Mouse (Mus musculus): ENCODE measurements around the gene Stmn1. TPM values are rescaled to one million over a fixed set of nuclear protein-coding genes. Genes with fewer than 3 reads are reported as not detected.

Gene Stmn1
- 100 to 1,000 TPM; 152 to 171 TPM for total RNA-seq (2021)
- long read RNA-seq, experiment 1, transcript Stmn1-201 (5 exons, 1,060 nt): major isoform, 53 of 55 reads
- long read RNA-seq, experiment 1, partial matches to known transcripts: 1 of 55 reads
- long read RNA-seq, experiment 1, other reads (novel, unspliced or antisense): 1 of 55 reads
- long read RNA-seq, experiment 2, transcript Stmn1-201 (5 exons, 1,060 nt): major isoform, 40 of 50 reads
- long read RNA-seq, experiment 2, partial matches to known transcripts: 2 of 50 reads
- long read RNA-seq, experiment 2, other reads (novel, unspliced or antisense): 7 of 50 reads

GRCm38 (mm10) chr4:134468215-134468575 lies at the start of gene Stmn1:
Gene Stmn1, plus strand, starts transcription at chr4:134468320.
- DNase-seq (ENCODE audit: low spot score in 2 of 2): peak; percentile 85 to 94

DNA sequence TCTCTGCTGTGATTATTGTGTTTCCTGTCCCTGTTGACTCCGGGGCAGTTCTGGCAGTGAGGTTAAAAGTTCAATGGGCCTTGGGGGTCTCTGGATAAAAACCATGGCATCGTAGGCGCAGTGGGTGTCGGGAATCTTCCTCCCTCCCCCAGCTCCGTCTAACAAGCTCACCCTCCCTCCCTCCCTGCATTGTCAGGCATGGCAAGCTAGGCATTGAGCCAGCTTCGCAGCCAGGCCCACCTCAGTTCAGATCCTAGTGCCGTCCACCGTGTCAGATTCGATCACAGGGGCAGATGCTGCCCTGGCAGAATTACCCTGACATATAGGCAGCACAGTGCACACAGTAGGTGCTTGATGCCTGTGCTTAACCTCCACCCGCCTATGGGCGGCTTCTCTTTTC lies 46.1 kb upstream of the Stmn1 start:
- DNase-seq (ENCODE audit: low spot score in 2 of 2): no peak

DNA sequence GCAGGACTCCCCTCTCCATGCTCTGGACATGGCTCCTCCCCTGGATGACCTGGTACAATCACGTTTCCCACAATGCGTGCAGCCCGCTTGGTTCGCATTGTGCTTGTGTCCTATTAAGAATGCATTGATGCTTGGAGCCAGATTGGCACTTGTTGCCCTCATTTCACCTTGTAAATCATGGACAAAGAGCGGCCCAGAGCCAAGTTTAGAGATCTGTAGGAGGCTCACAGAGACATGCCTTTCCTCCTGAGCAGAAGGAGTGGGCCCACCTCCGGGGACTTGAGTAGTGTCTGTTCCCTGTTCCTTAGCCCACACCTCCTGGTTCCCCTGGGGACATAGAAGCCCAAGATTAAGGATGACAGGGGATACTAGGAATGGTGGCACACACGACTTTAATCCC lies 44.2 kb upstream of the Stmn1 start:
- no peak for DNase-seq (ENCODE audit: low spot score in 2 of 2)

DNA sequence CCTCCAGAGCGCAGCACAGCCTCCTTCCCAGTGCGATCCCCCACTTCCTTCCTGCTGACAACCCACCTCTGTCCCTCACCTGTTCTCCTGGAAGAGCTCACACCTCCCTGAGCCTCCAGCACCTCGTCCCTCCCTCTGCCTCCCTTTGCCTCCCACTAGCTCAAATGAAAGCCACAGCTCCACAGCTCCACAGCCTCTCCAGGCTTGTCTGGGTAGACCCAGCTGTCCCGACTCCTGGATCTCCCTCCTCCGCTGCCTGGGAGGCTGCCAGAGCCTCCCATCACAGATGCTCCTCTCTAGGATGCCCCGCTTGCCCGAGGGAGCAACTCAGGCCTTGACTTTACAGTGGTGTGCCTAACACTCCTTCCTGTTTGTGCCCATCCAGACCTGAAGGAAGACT lies 43.0 kb upstream of the Stmn1 start:
- no peak for DNase-seq (ENCODE audit: low spot score in 2 of 2)

DNA sequence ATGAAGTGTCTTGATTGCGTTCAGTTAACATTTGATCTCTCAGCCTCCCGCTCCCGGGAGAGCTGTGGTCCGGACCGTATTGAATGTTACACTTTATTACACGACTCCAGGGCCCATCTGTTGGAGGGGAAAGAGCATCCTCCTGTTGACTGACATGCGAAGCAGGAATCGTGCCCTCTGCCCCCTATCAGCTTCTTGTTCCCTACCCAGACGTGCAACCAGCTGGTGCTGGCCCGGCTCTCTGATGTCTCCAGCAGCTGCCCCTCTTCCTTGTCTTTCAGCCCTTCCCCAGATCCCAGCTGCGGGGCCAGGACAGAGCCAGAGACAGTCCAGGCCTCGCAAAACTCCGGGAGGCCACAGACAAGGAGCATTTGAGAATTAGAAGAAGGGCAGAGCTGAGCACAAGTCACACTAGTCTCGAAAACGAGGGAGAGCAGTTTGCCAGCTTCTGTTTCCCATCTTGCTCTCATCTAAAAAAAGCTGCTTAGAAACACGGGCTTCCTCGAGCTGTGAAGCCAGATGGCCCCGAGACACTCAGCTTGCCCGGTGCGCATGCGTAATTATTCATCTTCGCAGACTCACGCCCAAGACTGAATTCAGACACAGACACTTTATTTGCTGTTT lies 37.6 kb upstream of the Stmn1 start:
- peak in 1 of 2 experiments; percentile 37 for DNase-seq (ENCODE audit: low spot score in 2 of 2)

DNA sequence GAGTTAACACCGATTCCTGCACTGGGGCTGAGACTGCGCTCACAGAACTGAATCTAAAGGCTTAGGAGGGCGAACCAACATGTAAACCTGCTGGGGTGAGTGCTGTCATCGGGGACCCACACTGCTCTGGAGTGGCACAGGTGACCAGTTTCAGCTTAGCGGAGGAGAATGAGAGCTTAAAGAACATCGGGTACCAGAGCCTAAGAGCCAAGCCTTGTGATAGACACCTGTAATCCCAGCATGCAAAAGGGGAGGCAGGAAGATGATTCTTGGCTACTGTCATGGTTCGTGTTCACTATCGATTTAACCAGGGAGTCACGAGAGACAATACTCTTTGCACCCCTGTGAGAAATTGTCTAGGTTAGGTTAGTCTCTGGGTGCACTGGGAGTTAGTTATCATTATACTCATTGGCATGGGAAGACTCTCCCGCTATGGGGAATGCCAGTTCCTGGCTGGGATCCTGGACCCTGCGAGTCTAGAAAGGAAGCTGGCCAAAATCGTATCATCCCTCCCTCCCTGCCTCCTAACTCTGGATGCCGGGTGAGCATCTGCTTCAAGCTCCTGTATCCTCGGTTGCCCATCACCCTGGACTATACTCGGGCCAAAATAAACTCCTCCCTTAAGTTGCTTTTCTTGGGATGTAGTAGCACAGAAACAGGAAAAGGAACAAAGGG lies 35.3 kb upstream of the Stmn1 start:
- no peak for DNase-seq (ENCODE audit: low spot score in 2 of 2)

GRCm38 (mm10) chr4:134436185-134436584 lies 31.9 kb upstream of the Stmn1 start:
- no peak for DNase-seq (ENCODE audit: low spot score in 2 of 2)

- no peak for DNase-seq (ENCODE audit: low spot score in 2 of 2)
These were observed 31.5 kb upstream of the Stmn1 start for GRCm38 (mm10) chr4:134436659-134437058.

GRCm38 (mm10) chr4:134439119-134439518 lies 29.0 kb upstream of the Stmn1 start:
- DNase-seq (ENCODE audit: low spot score in 2 of 2): no peak

GRCm38 (mm10) chr4:134439919-134440318 lies 28.2 kb upstream of the Stmn1 start:
- no peak for DNase-seq (ENCODE audit: low spot score in 2 of 2)

DNA sequence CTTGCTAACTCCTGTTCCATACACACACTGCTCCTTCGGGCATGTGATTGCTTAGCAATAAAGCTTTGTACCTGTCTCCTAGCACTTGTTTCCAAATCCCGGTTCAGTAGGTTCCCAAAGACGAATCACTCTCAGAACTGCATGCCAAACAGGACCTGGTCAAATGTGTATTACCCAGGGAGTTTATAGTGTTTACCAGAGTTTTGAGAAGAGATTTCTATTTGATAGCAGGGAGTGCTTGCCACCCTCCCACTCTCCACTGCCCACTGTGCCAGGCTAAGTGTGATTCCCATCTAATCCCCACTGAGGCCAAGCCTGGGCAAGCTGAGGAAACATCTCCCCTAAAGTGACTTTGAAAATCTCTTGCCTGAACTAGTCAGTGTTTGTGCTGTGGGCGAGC lies 25.9 kb upstream of the Stmn1 start:
- no peak for DNase-seq (ENCODE audit: low spot score in 2 of 2)

DNA sequence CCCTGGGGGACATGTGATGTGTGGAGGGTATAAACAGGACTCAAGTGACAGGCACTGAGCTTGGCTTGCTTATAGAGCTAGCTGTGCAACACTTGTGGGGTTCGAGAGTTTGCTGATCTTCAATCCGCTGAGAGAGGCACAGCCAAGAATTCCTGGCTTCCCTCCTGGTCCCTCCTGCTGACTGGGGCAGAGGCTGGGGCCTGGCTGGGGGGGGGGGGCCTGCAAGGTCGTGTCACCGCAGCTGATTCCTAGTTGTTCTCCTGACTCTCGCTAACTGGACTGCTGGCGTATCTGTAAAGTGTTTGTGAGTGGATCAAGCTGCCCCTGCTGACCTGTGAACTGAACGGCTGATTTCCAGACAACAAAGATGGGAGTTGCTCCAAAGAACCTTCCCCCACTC lies 24.5 kb upstream of the Stmn1 start:
- no peak for DNase-seq (ENCODE audit: low spot score in 2 of 2)

- no peak for DNase-seq (ENCODE audit: low spot score in 2 of 2)
These were observed 23.2 kb upstream of the Stmn1 start for GRCm38 (mm10) chr4:134444949-134445348.

DNA sequence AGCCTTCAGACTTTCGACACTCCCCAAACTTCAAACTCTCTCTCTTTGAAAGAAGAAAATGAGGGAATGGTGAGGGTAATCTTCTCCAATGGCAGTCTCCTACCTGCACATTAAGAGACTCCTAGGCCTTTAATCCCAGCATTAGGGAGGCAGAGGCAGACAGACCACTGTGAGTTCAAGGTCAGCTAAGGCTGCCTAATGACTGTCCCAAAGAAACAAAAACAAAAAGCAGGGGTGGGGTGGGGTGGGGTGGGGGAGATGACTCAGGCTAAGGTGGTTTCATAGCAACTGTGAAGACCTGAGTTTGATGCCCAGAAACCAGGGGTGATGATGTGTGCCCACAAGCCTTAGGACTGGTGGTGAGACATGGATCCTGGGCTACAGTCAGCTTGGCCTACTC lies 22.6 kb upstream of the Stmn1 start:
- no peak for DNase-seq (ENCODE audit: low spot score in 2 of 2)

DNA sequence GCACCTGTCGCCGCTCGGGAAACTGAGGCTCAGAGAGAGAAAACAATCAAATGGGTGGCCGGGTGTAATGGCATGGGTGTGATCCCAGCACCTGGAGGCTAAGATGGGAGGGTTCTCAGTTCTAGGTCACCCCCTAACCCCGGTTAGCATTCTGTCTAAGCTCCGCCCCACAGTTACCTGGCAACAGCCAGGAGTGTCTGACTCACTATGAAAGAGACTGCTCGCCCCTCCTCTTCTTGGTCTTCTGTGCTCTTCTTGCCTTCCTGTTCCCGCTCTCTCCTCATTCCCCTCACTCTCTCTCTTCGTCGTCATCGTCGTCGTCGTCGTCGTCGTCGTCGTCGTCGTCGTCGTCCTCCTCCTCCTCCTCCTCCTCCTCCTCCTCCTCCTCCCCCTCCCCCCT lies 20.2 kb upstream of the Stmn1 start:
- no peak for DNase-seq (ENCODE audit: low spot score in 2 of 2)

DNA sequence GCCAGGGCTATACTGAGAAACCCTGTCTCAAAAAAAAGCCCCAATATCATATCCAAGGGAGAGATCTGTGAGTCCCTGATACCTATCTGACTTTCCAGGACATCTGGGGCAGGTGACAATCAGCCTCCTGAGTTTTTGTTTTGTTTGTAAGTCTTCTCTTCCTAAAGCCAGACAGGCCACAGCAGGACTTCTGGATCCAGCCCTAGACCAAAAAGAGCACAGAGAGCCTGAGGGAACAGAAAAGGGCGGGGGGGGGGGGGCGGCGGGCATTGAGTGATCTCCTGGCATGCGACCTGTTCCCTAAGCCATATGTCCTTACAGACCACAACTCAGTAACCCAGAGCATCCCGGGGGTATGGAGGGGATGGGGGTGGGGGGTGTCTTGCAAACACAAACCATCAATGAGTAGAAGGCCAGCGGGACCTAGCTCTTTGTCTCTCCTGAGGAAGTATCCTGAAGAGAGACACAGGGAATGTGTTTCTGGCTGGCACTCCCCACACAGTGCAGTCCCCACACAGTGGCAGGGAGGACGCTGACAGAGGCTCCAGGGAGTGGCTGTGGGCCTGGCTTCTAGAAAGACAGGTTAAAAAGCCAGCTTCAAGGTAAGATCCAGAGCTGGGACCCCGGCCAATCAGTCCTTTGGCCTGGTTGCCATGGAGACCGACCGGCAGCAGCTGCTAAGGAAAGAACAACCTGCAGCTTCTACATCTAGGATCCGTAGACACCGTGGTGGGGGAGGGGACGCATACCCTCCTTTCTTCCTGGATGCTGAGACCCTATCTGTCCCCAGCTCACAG lies 18.3 kb upstream of the Stmn1 start:
- no peak for DNase-seq (ENCODE audit: low spot score in 2 of 2)

DNA sequence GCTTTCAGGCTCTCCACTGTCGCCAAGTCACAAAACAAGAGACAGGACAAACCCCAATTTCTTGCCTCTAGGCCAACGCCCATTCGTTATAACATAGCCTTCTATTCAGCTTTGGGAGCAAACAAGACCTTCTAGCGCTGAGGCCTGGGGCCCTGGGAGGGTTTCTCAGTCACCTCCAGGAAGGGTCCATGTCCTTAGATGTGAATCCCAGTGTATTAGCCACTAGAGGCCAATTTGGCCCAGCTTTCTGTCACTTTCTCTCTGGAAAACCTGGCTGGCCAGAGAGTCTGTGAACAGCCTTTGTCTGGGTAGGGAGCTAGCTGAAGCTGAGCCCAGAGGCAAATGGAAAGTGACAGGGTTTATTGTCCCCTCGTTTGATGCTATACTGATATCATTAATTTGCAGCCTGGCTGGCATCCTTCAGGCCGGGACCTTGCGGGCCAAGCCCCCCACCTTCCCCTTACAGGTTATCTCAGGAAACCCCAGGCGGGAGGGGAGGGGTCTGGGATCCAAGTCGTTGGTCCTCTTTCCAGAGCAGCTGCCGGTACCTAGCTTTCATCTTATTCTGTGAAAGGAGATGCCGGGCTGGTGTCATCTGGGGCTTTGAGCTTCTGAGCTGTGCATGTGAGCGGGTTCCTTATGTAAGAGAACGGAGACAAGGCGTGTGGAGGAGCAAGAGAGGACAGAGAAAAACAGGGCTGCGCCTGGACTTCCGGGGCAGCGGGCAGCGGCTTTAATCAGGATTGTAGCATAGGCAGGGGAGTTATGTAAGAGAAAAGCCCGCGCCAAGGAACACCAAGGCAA lies 17.5 kb upstream of the Stmn1 start:
- no peak for DNase-seq (ENCODE audit: low spot score in 2 of 2)

DNA sequence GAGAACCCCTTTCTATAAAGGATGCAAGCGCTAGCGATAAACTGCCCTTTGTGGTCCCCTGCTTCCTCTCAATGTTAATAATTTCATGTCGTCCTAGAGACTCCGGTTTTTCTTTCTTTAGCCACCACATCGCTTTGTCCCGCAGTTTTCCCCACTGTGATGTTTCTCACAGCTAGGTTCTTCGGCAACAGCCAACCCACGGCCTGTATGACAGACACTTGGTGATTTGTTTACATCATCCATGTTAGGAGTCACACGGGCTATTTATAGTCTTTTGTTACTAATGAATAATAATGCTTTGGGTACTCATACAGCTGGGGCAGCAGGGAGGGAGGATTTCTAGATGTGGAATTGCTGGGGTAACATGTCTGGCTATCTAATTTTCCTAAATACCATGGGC lies 16.6 kb upstream of the Stmn1 start:
- no peak for DNase-seq (ENCODE audit: low spot score in 2 of 2)

DNA sequence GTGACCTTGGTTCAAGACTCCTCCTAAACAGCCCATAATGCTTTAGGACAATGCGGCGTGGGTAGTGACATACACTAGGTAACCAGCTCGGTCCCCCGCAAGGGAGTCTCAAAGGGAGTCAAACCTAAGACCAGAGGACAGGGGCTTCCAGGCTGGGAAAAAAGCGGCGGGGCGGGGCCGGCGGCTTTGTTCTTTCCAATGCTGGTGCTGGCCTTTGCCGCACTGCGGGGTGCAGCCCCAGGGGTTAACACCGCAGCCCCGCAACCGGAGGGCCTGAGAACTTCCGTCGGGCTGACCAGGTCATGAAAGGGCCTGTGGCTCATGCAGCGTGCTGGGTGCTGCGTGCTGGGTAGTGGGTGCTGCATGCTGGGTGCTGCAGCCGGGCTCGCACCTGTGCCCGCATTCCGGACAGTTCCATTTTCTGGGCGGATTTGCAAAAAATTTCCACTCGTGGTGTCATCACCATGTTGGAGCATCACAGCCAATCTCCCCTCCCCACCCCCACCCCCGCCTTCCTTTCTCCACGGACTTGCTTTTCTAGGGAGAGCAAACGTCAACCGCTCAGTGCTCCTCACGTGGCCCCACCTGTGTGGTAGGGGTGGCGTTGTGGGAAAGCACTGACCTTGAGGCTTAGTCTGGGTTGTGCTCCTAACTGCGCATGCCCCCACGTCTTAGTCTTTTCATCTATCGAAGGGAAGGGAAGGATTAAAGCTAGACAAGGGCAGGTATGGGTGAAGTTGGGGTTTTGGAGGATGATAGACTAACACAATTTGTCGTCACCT lies 14.3 kb upstream of the Stmn1 start:
- no peak for DNase-seq (ENCODE audit: low spot score in 2 of 2)

GRCm38 (mm10) chr4:134455310-134455709 lies 12.8 kb upstream of the Stmn1 start:
- DNase-seq (ENCODE audit: low spot score in 2 of 2): no peak

All from gastrocnemius, postnatal 4 days (tissue).